Mouse (Mus musculus): Measurements from ENCODE around the gene Slc27a4.

Slc27a4 gene

GRCm38 (mm10) chr2:29820025-29820817 lies 17.8 kb downstream of the Slc27a4 start, which contains the start of gene Urm1:
Gene Urm1, plus strand, starts transcription at chr2:29820075.
- DNase-seq (ENCODE audit: low spot score in 2 of 2): peak in 1 of 2 experiments; percentile 69

GRCm38 (mm10) chr2:29826318-29826925 lies 24.0 kb downstream of the Slc27a4 start:
- no peak for DNase-seq (ENCODE audit: low spot score in 2 of 2)

- peak; percentile 92 to 97 for DNase-seq (ENCODE audit: low spot score in 2 of 2)
Observed at GRCm38 (mm10) chr2:29826926-29827708, 24.7 kb downstream of the Slc27a4 start.

- no peak for DNase-seq (ENCODE audit: low spot score in 2 of 2)
Observed at GRCm38 (mm10) chr2:29827709-29828024, 25.2 kb downstream of the Slc27a4 start.

GRCm38 (mm10) chr2:29831106-29831505 lies 28.7 kb downstream of the Slc27a4 start:
- peak; percentile 61 to 62 for DNase-seq (ENCODE audit: low spot score in 2 of 2)

GRCm38 (mm10) chr2:29833796-29834195 lies 31.4 kb downstream of the Slc27a4 start:
- DNase-seq (ENCODE audit: low spot score in 2 of 2): no peak

- DNase-seq (ENCODE audit: low spot score in 2 of 2): no peak
Observed at GRCm38 (mm10) chr2:29835391-29835899, 33.0 kb downstream of the Slc27a4 start.

GRCm38 (mm10) chr2:29839460-29839859 lies 37.0 kb downstream of the Slc27a4 start:
- DNase-seq (ENCODE audit: low spot score in 2 of 2): no peak

GRCm38 (mm10) chr2:29843231-29844105 lies 41.0 kb downstream of the Slc27a4 start:
- peak in 1 of 2 experiments; percentile 61 for DNase-seq (ENCODE audit: low spot score in 2 of 2)

GRCm38 (mm10) chr2:29844115-29844514 lies 41.7 kb downstream of the Slc27a4 start:
- no peak for DNase-seq (ENCODE audit: low spot score in 2 of 2)

GRCm38 (mm10) chr2:29844661-29845060 lies 42.2 kb downstream of the Slc27a4 start:
- DNase-seq (ENCODE audit: low spot score in 2 of 2): no peak

- DNase-seq (ENCODE audit: low spot score in 2 of 2): no peak
Observed at GRCm38 (mm10) chr2:29845636-29846035, 43.2 kb downstream of the Slc27a4 start.

- DNase-seq (ENCODE audit: low spot score in 2 of 2): no peak
Observed at GRCm38 (mm10) chr2:29846061-29846853, 43.8 kb downstream of the Slc27a4 start.

GRCm38 (mm10) chr2:29846911-29847310 lies 44.5 kb downstream of the Slc27a4 start:
- no peak for DNase-seq (ENCODE audit: low spot score in 2 of 2)

GRCm38 (mm10) chr2:29849041-29849440 lies 46.6 kb downstream of the Slc27a4 start:
- DNase-seq (ENCODE audit: low spot score in 2 of 2): no peak

GRCm38 (mm10) chr2:29849841-29850480 lies 47.5 kb downstream of the Slc27a4 start:
- DNase-seq (ENCODE audit: low spot score in 2 of 2): no peak

- DNase-seq (ENCODE audit: low spot score in 2 of 2): no peak
Observed at GRCm38 (mm10) chr2:29852957-29853485, 50.6 kb downstream of the Slc27a4 start.

GRCm38 (mm10) chr2:29853736-29854135 lies 51.3 kb downstream of the Slc27a4 start:
- DNase-seq (ENCODE audit: low spot score in 2 of 2): no peak

GRCm38 (mm10) chr2:29855585-29856210 lies 53.3 kb downstream of the Slc27a4 start:
- no peak for DNase-seq (ENCODE audit: low spot score in 2 of 2)
